Mouse (Mus musculus) erythroblast, adult 5-6 weeks (primary cell): ENCODE data around the gene Ascl4. TPM values are rescaled to one million over a fixed set of nuclear protein-coding genes. Genes with fewer than 3 reads are reported as not detected.

Experiments
- ATAC-seq: replicated peaks from 2 replicates; pipeline ENCODE4 v1.8.0; 2016; ENCODE audit warnings: moderate number of reproducible peaks, mild to moderate bottlenecking, moderate TSS enrichment, inconsistent platforms; ENCODE audit not compliant: poor library complexity, low FRiP score, severe bottlenecking
- total RNA-seq, 2 experiments: library from RNA; stranded (forward) in 1 of 2; stranded (reverse) in 1 of 2; fragments of 150-400 nt in 1 of 2; fragments of 200-764, 138-1000 nt in 1 of 2; gene quantifications; 2 replicates each; pipeline versions ENCODE4 v1.2.3 to v1.2.4; 2015 to 2017; ENCODE audit warnings: low replicate concordance in 2 of 2

The Ascl4 gene
- total RNA-seq, 2 experiments from 2014 or later, result not detected

GRCm38 (mm10) chr10:85968157-85968634 lies 40.7 kb downstream of the Ascl4 start:
- peak; percentile 79 for ATAC-seq

- ATAC-seq, result no peak
Measured at GRCm38 (mm10) chr10:85968731-85969130, 41.2 kb downstream of the Ascl4 start.

GRCm38 (mm10) chr10:85969894-85970620 lies 42.6 kb downstream of the Ascl4 start:
- ATAC-seq, result no peak

DNA sequence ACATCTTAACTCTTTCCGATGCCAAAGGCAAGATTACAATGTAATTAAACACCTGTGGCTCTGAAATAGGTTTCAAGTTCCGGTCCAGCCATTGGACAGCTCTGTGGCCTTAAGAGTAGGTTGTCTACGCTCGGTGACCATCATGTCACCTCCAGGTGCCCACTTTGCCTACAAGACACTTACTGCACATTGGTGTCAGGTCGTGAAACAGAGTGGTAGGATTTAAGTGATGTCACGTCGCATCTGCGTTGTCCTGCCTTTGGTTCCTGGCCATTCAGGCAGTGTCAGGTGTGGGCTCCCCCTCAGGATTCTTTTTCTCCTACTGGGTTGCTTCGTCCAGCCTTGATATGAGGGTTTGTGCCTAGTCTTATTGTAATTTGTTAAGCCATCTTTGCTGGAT lies 44.3 kb downstream of the Ascl4 start:
- ATAC-seq, result no peak

DNA sequence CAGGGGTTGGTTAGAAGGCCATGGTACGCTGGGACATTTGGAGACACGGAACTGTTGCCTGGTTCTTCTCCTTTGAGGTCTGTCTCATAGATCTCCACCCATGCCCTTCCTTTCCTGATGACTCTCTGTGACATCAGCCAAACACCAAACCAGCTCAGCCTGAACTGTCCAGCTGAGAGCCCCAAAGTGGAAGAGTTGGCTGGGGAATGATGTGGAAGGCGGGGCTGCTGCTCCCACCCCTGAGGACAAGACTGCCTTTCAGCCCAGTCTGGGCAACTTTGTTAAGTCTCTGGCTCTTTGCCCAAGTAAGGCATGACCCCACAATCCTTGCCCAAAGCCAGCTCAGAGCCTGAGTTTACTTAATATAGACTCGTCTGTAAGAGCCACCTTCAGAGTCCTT lies 45.4 kb downstream of the Ascl4 start:
- no peak for ATAC-seq

- ATAC-seq, result no peak
Measured at GRCm38 (mm10) chr10:85989412-85990115, 62.1 kb downstream of the Ascl4 start.

DNA sequence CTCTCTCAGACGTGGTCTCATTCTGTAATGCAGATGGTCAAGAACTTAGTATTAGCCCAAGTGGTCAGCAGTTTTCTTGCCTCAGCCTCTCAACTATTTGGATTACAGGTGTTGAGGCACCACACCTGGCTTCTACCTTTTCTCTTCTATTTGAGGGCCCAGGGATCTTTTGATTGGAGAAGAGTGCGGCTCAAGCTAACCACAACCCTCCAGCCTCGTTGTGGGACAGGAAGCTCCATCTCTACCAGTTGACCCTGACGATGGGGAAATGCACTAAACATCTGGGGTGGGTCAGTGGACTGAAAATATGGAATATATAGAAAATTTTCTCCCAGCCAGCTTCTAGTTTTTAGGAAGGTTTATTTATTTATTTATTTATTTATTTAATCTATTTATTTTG lies 64.9 kb downstream of the Ascl4 start:
- ATAC-seq, result no peak

DNA sequence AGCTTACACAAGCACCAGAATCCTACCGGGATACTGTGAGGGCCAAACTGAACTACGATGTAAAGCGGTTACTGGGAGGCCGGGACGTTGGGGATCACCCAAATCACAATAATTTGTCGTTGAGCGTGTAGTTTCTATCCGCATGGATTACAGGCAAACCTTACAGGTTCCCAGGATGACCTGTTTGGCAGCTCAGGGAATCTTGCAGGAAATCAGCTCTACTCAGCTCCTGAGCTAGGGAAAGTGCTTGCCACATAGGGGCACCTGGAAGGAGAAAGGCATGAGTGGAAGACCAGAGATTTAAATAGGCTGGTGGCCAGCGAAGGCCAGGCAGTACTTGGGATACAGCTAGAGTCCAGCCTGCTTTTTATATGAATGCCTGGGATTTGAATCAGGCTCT lies 66.4 kb downstream of the Ascl4 start:
- ATAC-seq, result no peak

- no peak for ATAC-seq
Measured at GRCm38 (mm10) chr10:85994543-85995104, 67.1 kb downstream of the Ascl4 start.

Other genes with a start within 250 kb of the Ascl4 start
- 24.8 and 25.7 TPM in 2 replicates for gene Pwp1, start 98.2 kb upstream of the Ascl4 start, total RNA-seq (2015; ENCODE audit: low replicate concordance)
- 11.4 and 15.8 TPM in 2 replicates for gene Pwp1, start 98.2 kb upstream of the Ascl4 start, total RNA-seq (2017; ENCODE audit: low replicate concordance)
- 5.4 and 6.3 TPM in 2 replicates for gene Prdm4, start 10.5 kb upstream of the Ascl4 start, total RNA-seq (2015; ENCODE audit: low replicate concordance)
- gene Prdm4, start 10.5 kb upstream of the Ascl4 start, total RNA-seq (2017; ENCODE audit: low replicate concordance), result 3.6 and 9.9 TPM in 2 replicates
- gene Rtcb, start 30.1 kb downstream of the Ascl4 start, total RNA-seq (2015; ENCODE audit: low replicate concordance), result 7.3 and 13.3 TPM in 2 replicates
- 18.2 and 27.0 TPM in 2 replicates for gene Rtcb, start 30.1 kb downstream of the Ascl4 start, total RNA-seq (2017; ENCODE audit: low replicate concordance)
- not detected in 2 replicates for gene Bpifc, start 84.2 kb downstream of the Ascl4 start, total RNA-seq (2015; ENCODE audit: low replicate concordance)
- not detected in 2 replicates for gene Bpifc, start 84.2 kb downstream of the Ascl4 start, total RNA-seq (2017; ENCODE audit: low replicate concordance)
- gene Fbxo7, start 94.3 kb downstream of the Ascl4 start, total RNA-seq (2015; ENCODE audit: low replicate concordance), result 84.9 and 110 TPM in 2 replicates
- 123 and 155 TPM in 2 replicates for gene Fbxo7, start 94.3 kb downstream of the Ascl4 start, total RNA-seq (2017; ENCODE audit: low replicate concordance)